Mouse (Mus musculus) neural tube, embryonic 13.5 days (tissue): ENCODE measurements around the gene Serbp1. TPM values are rescaled to one million over a fixed set of nuclear protein-coding genes. Genes with fewer than 3 reads are reported as not detected.

Experiments
- ATAC-seq: fragments of 200-750 bp; cut with Nextera tagmentation; 2 replicates; pipeline ENCODE4 v1.8.0; 2017; ENCODE audit warnings: low read depth, mild to moderate bottlenecking, moderate TSS enrichment, moderate library complexity
- H3K27ac ChIP-seq: fragments of 300-500 bp; sonication (generic); replicated peaks from 2 replicates; pipeline ENCODE4 v1.5.1; 2015; ENCODE audit warnings: moderate library complexity, mild to moderate bottlenecking, inconsistent platforms
- H3K27me3 ChIP-seq: fragments of 300-500 bp; sonication (generic); 2 replicates; pipeline ENCODE4 v1.6.1; 2015; ENCODE audit warnings: mild to moderate bottlenecking, inconsistent platforms
- H3K36me3 ChIP-seq: fragments of 300-500 bp; sonication (generic); 2 replicates; pipeline ENCODE4 v1.6.1; 2015; ENCODE audit warnings: mild to moderate bottlenecking, inconsistent platforms
- H3K4me1 ChIP-seq: fragments of 300-500 bp; sonication (generic); replicated peaks from 2 replicates; pipeline ENCODE4 v1.6.1; 2015; ENCODE audit warnings: inconsistent platforms
- H3K4me2 ChIP-seq: fragments of 300-500 bp; sonication (generic); 2 replicates; pipeline ENCODE4 v1.6.1; 2015; ENCODE audit warnings: inconsistent platforms, mild to moderate bottlenecking, moderate library complexity
- H3K4me3 ChIP-seq: fragments of 300-500 bp; sonication (generic); 2 replicates; pipeline ENCODE4 v1.5.1; 2015; ENCODE audit warnings: mild to moderate bottlenecking, inconsistent platforms
- H3K9ac ChIP-seq: fragments of 300-500 bp; sonication (generic); 2 replicates; pipeline ENCODE4 v1.6.1; 2015; ENCODE audit warnings: moderate library complexity, mild to moderate bottlenecking, inconsistent platforms
- H3K9me3 ChIP-seq: fragments of 300-500 bp; sonication (generic); 2 replicates; pipeline ENCODE4 v1.6.1; 2016; ENCODE audit warnings: inconsistent platforms
- whole genome bisulfite sequencing: fragments of 180-500 bp; shearing (Covaris S2); methylation state at CpG from one replicate; pipeline ENCODE4 v1.1.7; 2015; 5-methylcytosine and 5-hydroxymethylcytosine counted together
- polyA plus RNA-seq: library from polyadenylated mRNA; unstranded; fragments of >200 nt; fragmentation: Nextera tagmentation; extraction: Ambion mirVana; gene quantifications from 2 replicates; pipeline ENCODE4 v1.2.1, GENCODE M21; 2015

Serbp1 gene
- polyA plus RNA-seq, 1 experiment from 2014 or later = 324 TPM

DNA sequence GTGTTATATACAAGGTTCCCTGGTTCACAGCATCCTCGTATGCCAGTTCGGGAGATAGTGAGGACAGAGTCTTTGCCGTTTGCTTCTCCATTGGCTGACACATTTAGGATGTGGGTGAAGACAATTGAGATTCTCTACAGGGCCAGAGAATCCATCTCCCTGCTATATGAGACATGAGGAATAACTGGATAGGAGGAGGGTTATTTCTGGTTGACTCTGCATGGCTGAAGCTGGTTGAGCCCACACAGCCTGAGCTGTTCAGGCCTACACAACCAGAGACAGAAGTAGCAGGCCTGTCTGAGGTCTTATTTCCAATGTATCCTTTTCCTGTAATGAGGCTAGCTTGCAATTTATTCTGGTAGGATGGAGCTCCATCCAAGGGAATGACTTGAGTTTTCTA, 3.3 kb downstream of the Serbp1 start:
- 94% methylated on average over 3 of the region's 3 CpGs for WGBS
- no peak for ATAC-seq
- Histone ChIP-seq H3K4me3 (no peak overlapping the region), H3K4me2 (no peak overlapping the region), H3K9me3 (no peaks in the 10 kb centered on the region), H3K4me1 (no peaks in the 10 kb centered on the region), H3K27ac (no peak overlapping the region), H3K9ac (no peak overlapping the region), H3K27me3 (no peaks in the 10 kb centered on the region), H3K36me3 (no peaks in the 10 kb centered on the region)

- H3K27ac ChIP-seq = no peak overlapping the region
- no peak overlapping the region for H3K4me2 ChIP-seq
- ATAC-seq = no peak
- 94% methylated on average over 7 of the region's 7 CpGs for WGBS
- no peaks in the 10 kb centered on the region for H3K9me3 ChIP-seq
- H3K9ac ChIP-seq = no peak overlapping the region
- H3K27me3 ChIP-seq = no peaks in the 10 kb centered on the region
- H3K4me1 ChIP-seq = no peaks in the 10 kb centered on the region
- no peak overlapping the region for H3K4me3 ChIP-seq
- no peaks in the 10 kb centered on the region for H3K36me3 ChIP-seq
These were observed 5.9 kb downstream of the Serbp1 start for GRCm38 (mm10) chr6:67243765-67244420.

- H3K27me3 ChIP-seq = no peaks in the 10 kb centered on the region
- no peak for ATAC-seq
- no peak overlapping the region for H3K4me3 ChIP-seq
- no peaks in the 10 kb centered on the region for H3K36me3 ChIP-seq
- no peak overlapping the region for H3K27ac ChIP-seq
- no peak overlapping the region for H3K9ac ChIP-seq
- H3K9me3 ChIP-seq = no peaks in the 10 kb centered on the region
- 92% methylated on average over 5 of the region's 5 CpGs for WGBS
- H3K4me2 ChIP-seq = no peak overlapping the region
- H3K4me1 ChIP-seq = no peaks in the 10 kb centered on the region
These were observed 6.5 kb downstream of the Serbp1 start for GRCm38 (mm10) chr6:67244451-67244850.

DNA sequence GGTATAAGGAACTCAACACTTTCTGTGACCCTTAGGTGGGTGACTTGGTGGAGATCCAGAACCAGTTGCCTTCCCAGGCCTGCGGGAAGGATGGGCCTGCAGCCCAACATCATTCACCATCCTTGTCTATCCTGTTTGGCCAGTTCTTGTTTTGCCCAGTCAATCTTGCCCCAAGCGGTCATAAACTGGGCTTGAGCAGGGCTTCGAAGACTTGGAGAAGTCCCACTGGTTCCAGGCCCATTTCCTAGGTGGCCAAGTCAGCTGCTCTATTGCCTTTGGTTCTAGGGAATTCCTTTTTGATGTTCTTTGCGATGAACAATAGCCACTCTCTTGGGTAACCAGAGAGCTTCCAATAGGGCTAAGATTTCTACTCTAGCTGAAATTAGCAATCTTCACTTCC, 13.1 kb downstream of the Serbp1 start:
- no peaks in the 10 kb centered on the region for H3K9me3 ChIP-seq
- no peak overlapping the region for H3K27ac ChIP-seq
- no peak overlapping the region for H3K4me3 ChIP-seq
- no peak overlapping the region for H3K4me2 ChIP-seq
- no peaks in the 10 kb centered on the region for H3K27me3 ChIP-seq
- WGBS = 91% methylated on average over 4 of the region's 4 CpGs
- no peaks in the 10 kb centered on the region for H3K4me1 ChIP-seq
- H3K9ac ChIP-seq = no peak overlapping the region
- no peaks in the 10 kb centered on the region for H3K36me3 ChIP-seq
- ATAC-seq = no peak

DNA sequence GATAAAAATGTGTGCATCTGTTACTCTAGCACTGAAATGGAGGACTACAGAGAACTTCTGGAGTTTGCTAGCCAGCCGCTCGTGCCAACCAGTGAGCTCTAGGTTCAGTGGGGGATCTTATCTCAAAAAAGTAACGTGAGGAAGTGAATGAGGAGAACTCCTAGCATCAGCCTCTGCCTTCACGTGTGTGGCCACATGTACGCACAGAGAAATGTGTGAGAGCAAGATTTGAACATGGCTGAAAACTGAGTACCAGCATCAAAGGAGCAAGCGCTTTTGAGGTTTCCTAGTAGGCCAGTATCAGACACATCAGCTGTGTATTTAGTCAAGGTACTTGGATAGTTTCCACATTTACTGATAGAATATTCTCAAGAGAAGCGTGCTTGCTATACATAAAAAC, 27.0 kb downstream of the Serbp1 start:
- Histone ChIP-seq H3K36me3 (no peaks in the 10 kb centered on the region), H3K4me1 (peaks cover 22% of the 10 kb centered on the region), H3K27me3 (no peaks in the 10 kb centered on the region), H3K4me2 (no peak overlapping the region), H3K9me3 (no peaks in the 10 kb centered on the region), H3K9ac (no peak overlapping the region), H3K4me3 (no peak overlapping the region), H3K27ac (no peak overlapping the region)
- no peak for ATAC-seq
- 91% methylated on average over 7 of the region's 7 CpGs for WGBS

- H3K9me3 ChIP-seq = no peaks in the 10 kb centered on the region
- under 1% methylated on average over 23 of the region's 23 CpGs for WGBS
- H3K4me2 ChIP-seq = peak overlapping the region; percentile 83
- H3K36me3 ChIP-seq = no peaks in the 10 kb centered on the region
- no peak overlapping the region for H3K27ac ChIP-seq
- peak overlapping the region; percentile 99 for H3K4me3 ChIP-seq
- H3K4me1 ChIP-seq = peaks cover 31% of the 10 kb centered on the region
- no peaks in the 10 kb centered on the region for H3K27me3 ChIP-seq
- peak overlapping the region; percentile 65 for H3K9ac ChIP-seq
- peak; percentile 69 for ATAC-seq
These were observed 28.2 kb downstream of the Serbp1 start for GRCm38 (mm10) chr6:67266159-67266657.

- H3K4me3 ChIP-seq = peak overlapping the region; percentile 99
- peak overlapping the region; percentile 91 for H3K9ac ChIP-seq
- WGBS = under 1% methylated on average over 68 of the region's 68 CpGs
- H3K9me3 ChIP-seq = no peaks in the 10 kb centered on the region
- peak; percentile 100 for ATAC-seq
- no peaks in the 10 kb centered on the region for H3K27me3 ChIP-seq
- peak overlapping the region; percentile 87 for H3K4me2 ChIP-seq
- H3K27ac ChIP-seq = peak overlapping the region; percentile 92
- peaks cover 5% of the 10 kb centered on the region for H3K36me3 ChIP-seq
- peaks cover 31% of the 10 kb centered on the region for H3K4me1 ChIP-seq
These were observed 28.9 kb downstream of the Serbp1 start for GRCm38 (mm10) chr6:67266664-67267407.

DNA sequence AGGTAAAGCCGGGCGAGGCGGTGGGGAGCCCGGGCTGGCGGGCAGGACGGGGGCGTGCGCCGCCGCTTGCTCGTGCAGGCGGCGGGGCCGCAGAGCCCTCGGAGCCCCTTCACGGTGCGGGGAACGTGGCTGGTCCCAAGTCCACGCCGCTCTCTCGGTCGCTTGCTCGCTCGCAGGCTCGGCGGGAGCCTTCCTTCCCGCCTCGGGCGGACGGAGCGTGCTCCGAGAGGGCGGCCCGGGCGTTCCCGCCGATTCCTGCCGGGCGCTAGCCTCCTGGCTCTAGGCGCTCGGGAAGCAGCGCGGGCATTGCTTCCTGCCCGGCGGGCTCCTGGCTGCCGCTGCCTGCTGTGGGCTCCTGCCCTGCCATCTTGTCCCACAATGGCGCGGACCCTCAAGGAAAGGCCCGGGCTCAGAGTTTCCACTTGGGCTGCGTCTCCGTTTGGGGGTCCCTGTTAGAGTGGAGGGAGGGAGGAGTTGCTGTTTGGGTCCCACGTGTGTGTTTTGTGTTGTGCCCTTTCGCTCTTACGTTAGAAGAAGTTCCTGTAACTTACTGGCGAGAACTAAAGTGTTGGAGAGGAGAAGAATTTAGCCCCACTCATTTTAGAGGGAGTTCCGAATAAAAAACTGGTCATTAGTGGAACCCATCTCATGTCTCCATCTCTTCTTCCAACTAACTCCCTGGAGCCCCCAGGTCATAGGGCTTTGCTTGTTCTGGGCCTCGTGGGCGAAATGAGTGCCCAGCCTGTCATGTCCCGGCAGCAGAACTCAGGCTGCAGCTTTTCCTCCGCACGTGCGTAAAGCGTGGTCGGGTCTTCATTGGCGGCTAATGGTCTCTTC, 29.6 kb downstream of the Serbp1 start:
- peak; percentile 77 for ATAC-seq
- Histone ChIP-seq H3K4me2 (peak overlapping the region; percentile 87), H3K9me3 (no peaks in the 10 kb centered on the region), H3K9ac (peak overlapping the region; percentile 91), H3K36me3 (peaks cover 8% of the 10 kb centered on the region), H3K4me3 (peak overlapping the region; percentile 99), H3K4me1 (peaks cover 31% of the 10 kb centered on the region), H3K27me3 (no peaks in the 10 kb centered on the region), H3K27ac (peak overlapping the region; percentile 92)
- WGBS = under 1% methylated on average over 63 of the region's 65 CpGs

GRCm38 (mm10) chr6:67268245-67268612, 30.3 kb downstream of the Serbp1 start:
- ATAC-seq = no peak
- Histone ChIP-seq H3K36me3 (peaks cover 12% of the 10 kb centered on the region), H3K27ac (no peak overlapping the region), H3K4me3 (peak overlapping the region; percentile 99), H3K27me3 (no peaks in the 10 kb centered on the region), H3K4me1 (peaks cover 31% of the 10 kb centered on the region), H3K4me2 (peak overlapping the region; percentile 87), H3K9me3 (no peaks in the 10 kb centered on the region), H3K9ac (peak overlapping the region; percentile 91)
- 0% methylated on average over 2 of the region's 2 CpGs for WGBS

DNA sequence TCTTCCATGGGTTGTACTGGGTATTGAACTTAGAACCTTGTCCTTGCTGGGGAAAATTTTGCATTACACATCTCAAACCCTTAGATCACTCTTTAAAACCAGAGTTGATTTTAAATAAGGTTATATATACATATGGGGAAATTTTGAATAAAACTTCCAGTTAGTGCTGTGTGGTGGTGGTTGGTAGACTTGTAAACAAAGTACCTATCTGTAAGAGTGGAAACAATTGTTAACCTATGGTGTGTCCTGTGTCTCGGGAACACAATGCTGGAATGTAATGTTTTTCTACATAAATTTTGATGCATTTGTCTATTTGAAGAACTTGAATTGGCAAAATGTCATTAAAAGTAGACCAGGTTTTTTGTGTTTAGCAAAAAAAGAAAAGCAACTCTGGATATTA, 31.0 kb downstream of the Serbp1 start:
- Histone ChIP-seq H3K4me1 (peaks cover 31% of the 10 kb centered on the region), H3K9ac (0 out of 2 replicates have a peak overlapping the region, but pooled peaks have one; percentile 41), H3K27ac (no peak overlapping the region), H3K4me2 (peak overlapping the region; percentile 87), H3K4me3 (peak overlapping the region; percentile 99), H3K9me3 (no peaks in the 10 kb centered on the region), H3K27me3 (no peaks in the 10 kb centered on the region), H3K36me3 (peaks cover 16% of the 10 kb centered on the region)
- ATAC-seq = no peak
- WGBS = 19% methylated on average over 1 of the region's 1 CpGs

- Histone ChIP-seq H3K36me3 (peaks cover 21% of the 10 kb centered on the region), H3K27me3 (no peaks in the 10 kb centered on the region), H3K4me1 (peaks cover 31% of the 10 kb centered on the region), H3K27ac (no peak overlapping the region), H3K4me3 (peak overlapping the region; percentile 99), H3K9ac (no peak overlapping the region), H3K9me3 (no peaks in the 10 kb centered on the region), H3K4me2 (peak overlapping the region; percentile 87)
- ATAC-seq = no peak
- 57% methylated on average over 2 of the region's 2 CpGs for WGBS
These were observed 31.5 kb downstream of the Serbp1 start for GRCm38 (mm10) chr6:67269459-67269858.

- H3K9me3 ChIP-seq = no peaks in the 10 kb centered on the region
- H3K27ac ChIP-seq = no peak overlapping the region
- H3K27me3 ChIP-seq = no peaks in the 10 kb centered on the region
- no peak for ATAC-seq
- H3K4me2 ChIP-seq = no peak overlapping the region
- no peak overlapping the region for H3K9ac ChIP-seq
- no peak overlapping the region for H3K4me3 ChIP-seq
- no peaks in the 10 kb centered on the region for H3K4me1 ChIP-seq
- WGBS = 85% methylated on average over 5 of the region's 5 CpGs
- peaks cover 65% of the 10 kb centered on the region for H3K36me3 ChIP-seq
These were observed 40.0 kb downstream of the Serbp1 start for GRCm38 (mm10) chr6:67277944-67278343.
